Mouse (Mus musculus) midbrain, embryonic 15.5 days (tissue): ENCODE results near the gene Kpna1. TPM values are rescaled to one million over a fixed set of nuclear protein-coding genes. Genes with fewer than 3 reads are reported as not detected.
"Not testable (repeated sequence)": the region's sequence is repeated elsewhere in the genome, so short reads cannot be mapped to it uniquely, and the experiment has no call there.

ENCODE experiments used
- ATAC-seq: fragments of 200-750 bp; cut with Nextera tagmentation; replicated peaks from 2 replicates; pipeline ENCODE4 v1.8.0; 2017; ENCODE audit warnings: moderate TSS enrichment
- H3K27ac ChIP-seq: fragments of 300-500 bp; sonication (generic); 2 replicates; pipeline ENCODE4 v1.5.1; 2015; ENCODE audit warnings: mild to moderate bottlenecking, inconsistent platforms
- H3K27me3 ChIP-seq: fragments of 300-500 bp; sonication (generic); replicated peaks from 2 replicates; pipeline ENCODE4 v1.6.1; 2015; ENCODE audit warnings: inconsistent platforms
- H3K36me3 ChIP-seq: fragments of 300-500 bp; sonication (generic); replicated peaks from 2 replicates; pipeline ENCODE4 v1.6.1; 2015; ENCODE audit warnings: inconsistent platforms
- H3K4me1 ChIP-seq: fragments of 300-500 bp; sonication (generic); 2 replicates; pipeline ENCODE4 v1.6.1; 2015; ENCODE audit warnings: inconsistent platforms
- H3K4me2 ChIP-seq: fragments of 300-500 bp; sonication (generic); 2 replicates; pipeline ENCODE4 v1.6.1; 2015; ENCODE audit warnings: inconsistent platforms, mild to moderate bottlenecking, moderate library complexity
- H3K4me3 ChIP-seq: fragments of 300-500 bp; sonication (generic); 2 replicates; pipeline ENCODE4 v1.5.1; 2015; ENCODE audit warnings: mild to moderate bottlenecking, inconsistent platforms
- H3K9ac ChIP-seq: fragments of 300-500 bp; sonication (generic); 2 replicates; pipeline ENCODE4 v1.6.1; 2015; ENCODE audit warnings: mild to moderate bottlenecking, inconsistent platforms
- H3K9me3 ChIP-seq: fragments of 300-500 bp; sonication (generic); 2 replicates; pipeline ENCODE4 v1.6.1; 2016; ENCODE audit warnings: inconsistent platforms
- WGBS: fragments of 180-500 bp; shearing (Covaris S2); methylation state at CpG from one replicate; pipeline ENCODE4 v1.1.7; 2015; ENCODE audit warnings: mixed read lengths; 5-methylcytosine and 5-hydroxymethylcytosine counted together
- polyA plus RNA-seq: library from polyadenylated mRNA; unstranded; fragments of >200 nt; fragmentation: Nextera tagmentation; extraction: Ambion mirVana; gene quantifications from 2 replicates; pipeline ENCODE4 v1.2.1, GENCODE M21; 2015

Kpna1 gene
- polyA plus RNA-seq, 1 experiment from 2014 or later: 83.1 TPM

- not testable (repeated sequence) for H3K9ac ChIP-seq, H3K27me3 ChIP-seq, H3K4me2 ChIP-seq, ATAC-seq, H3K36me3 ChIP-seq, H3K4me1 ChIP-seq, H3K4me3 ChIP-seq, H3K27ac ChIP-seq, H3K9me3 ChIP-seq
- 94% methylated on average over 4 of the region's 4 CpGs for WGBS
Measured at GRCm38 (mm10) chr16:35998852-35999251, 20.3 kb downstream of the Kpna1 start.

GRCm38 (mm10) chr16:36008396-36008795 lies 29.8 kb downstream of the Kpna1 start:
- no peak overlapping the region for H3K9ac ChIP-seq
- H3K27me3 ChIP-seq: no peaks in the 10 kb centered on the region
- H3K9me3 ChIP-seq: no peaks in the 10 kb centered on the region
- H3K36me3 ChIP-seq: no peaks in the 10 kb centered on the region; the same call in 1 of the 2 replicates
- no peaks in the 10 kb centered on the region for H3K4me1 ChIP-seq
- 95% methylated on average over 3 of the region's 3 CpGs for WGBS
- H3K27ac ChIP-seq: no peak overlapping the region
- ATAC-seq: no peak
- H3K4me2 ChIP-seq: no peak overlapping the region
- H3K4me3 ChIP-seq: no peak overlapping the region

GRCm38 (mm10) chr16:36016335-36016734 lies 37.8 kb downstream of the Kpna1 start:
- no peak for ATAC-seq
- WGBS: 100% methylated on average over 1 of the region's 1 CpGs
- Histone ChIP-seq H3K27ac (no peak overlapping the region), H3K9me3 (no peaks in the 10 kb centered on the region), H3K27me3 (no peaks in the 10 kb centered on the region), H3K4me3 (no peak overlapping the region), H3K4me2 (no peak overlapping the region), H3K4me1 (no peaks in the 10 kb centered on the region), H3K36me3 (peaks cover 8% of the 10 kb centered on the region; the same call in 1 of the 2 replicates), H3K9ac (no peak overlapping the region)

GRCm38 (mm10) chr16:36028120-36028519 lies 49.6 kb downstream of the Kpna1 start:
- WGBS: 89% methylated on average over 1 of the region's 2 CpGs

GRCm38 (mm10) chr16:36040640-36041624 lies 62.4 kb downstream of the Kpna1 start, which contains the start of gene Wdr5b:
Wdr5b (plus strand) TSS chr16:36041190.
- Histone ChIP-seq H3K4me3 (peak within 1 kb of the TSS; percentile 66), H3K4me2 (peak within 1 kb of the TSS; percentile 65), H3K27ac (peak within 1 kb of the TSS; percentile 76), H3K36me3 (peaks cover 13% of the 10 kb centered on the region; the same call in 1 of the 2 replicates), H3K4me1 (peaks cover 24% of the 10 kb centered on the region), H3K9me3 (no peaks in the 10 kb centered on the region), H3K9ac (peak within 1 kb of the TSS; percentile 62), H3K27me3 (no peaks in the 10 kb centered on the region)
- ATAC-seq: peak; percentile 99
- WGBS: 2% methylated on average over 39 of the region's 39 CpGs

More at GRCm38 (mm10) chr16:36028120-36028519, 49.6 kb downstream of the Kpna1 start:
- not testable (repeated sequence) for H3K4me1 ChIP-seq, H3K9me3 ChIP-seq, H3K4me2 ChIP-seq, H3K9ac ChIP-seq, H3K27me3 ChIP-seq, ATAC-seq, H3K4me3 ChIP-seq, H3K27ac ChIP-seq
- peaks cover 24% of the 10 kb centered on the region; the same call in 1 of the 2 replicates for H3K36me3 ChIP-seq

- peak overlapping the region; percentile 65 for H3K4me2 ChIP-seq
- peaks cover 15% of the 10 kb centered on the region; the same call in 1 of the 2 replicates for H3K36me3 ChIP-seq
- peaks cover 24% of the 10 kb centered on the region for H3K4me1 ChIP-seq
- no peaks in the 10 kb centered on the region for H3K9me3 ChIP-seq
- H3K27ac ChIP-seq: peak overlapping the region; percentile 76
- H3K27me3 ChIP-seq: no peaks in the 10 kb centered on the region
- WGBS: 30% methylated on average over 11 of the region's 11 CpGs
- H3K9ac ChIP-seq: peak overlapping the region; percentile 62
- ATAC-seq: no peak; the same call in 1 of the 2 replicates
- H3K4me3 ChIP-seq: peak overlapping the region; percentile 66
Measured at GRCm38 (mm10) chr16:36041625-36042020, 63.1 kb downstream of the Kpna1 start.

- Histone ChIP-seq H3K4me3 (no peak overlapping the region), H3K4me1 (peaks cover 24% of the 10 kb centered on the region)
- WGBS: 89% methylated on average over 10 of the region's 10 CpGs
Measured at GRCm38 (mm10) chr16:36043073-36043472, 64.5 kb downstream of the Kpna1 start.

GRCm38 (mm10) chr16:36043964-36044363 lies 65.4 kb downstream of the Kpna1 start:
- Histone ChIP-seq H3K4me3 (no peak overlapping the region), H3K36me3 (peaks cover 18% of the 10 kb centered on the region; the same call in 1 of the 2 replicates), H3K9me3 (no peaks in the 10 kb centered on the region), H3K4me1 (peaks cover 24% of the 10 kb centered on the region), H3K9ac (no peak overlapping the region), H3K27ac (no peak overlapping the region), H3K27me3 (no peaks in the 10 kb centered on the region), H3K4me2 (no peak overlapping the region)
- 90% methylated on average over 4 of the region's 4 CpGs for WGBS
- no peak for ATAC-seq

More at GRCm38 (mm10) chr16:36043073-36043472, 64.5 kb downstream of the Kpna1 start:
- H3K27me3 ChIP-seq: no peaks in the 10 kb centered on the region
- no peaks in the 10 kb centered on the region for H3K9me3 ChIP-seq
- no peak overlapping the region for H3K4me2 ChIP-seq
- H3K36me3 ChIP-seq: peaks cover 14% of the 10 kb centered on the region; the same call in 1 of the 2 replicates
- H3K27ac ChIP-seq: no peak overlapping the region
- ATAC-seq: no peak
- H3K9ac ChIP-seq: no peak overlapping the region

- no peaks in the 10 kb centered on the region for H3K9me3 ChIP-seq
- ATAC-seq: no peak
- peaks cover 18% of the 10 kb centered on the region; the same call in 1 of the 2 replicates for H3K36me3 ChIP-seq
- no peak overlapping the region for H3K27ac ChIP-seq
- no peak overlapping the region for H3K4me3 ChIP-seq
- peaks cover 10% of the 10 kb centered on the region for H3K4me1 ChIP-seq
- H3K4me2 ChIP-seq: no peak overlapping the region
- H3K9ac ChIP-seq: no peak overlapping the region
- H3K27me3 ChIP-seq: no peaks in the 10 kb centered on the region
- WGBS: 86% methylated on average over 4 of the region's 4 CpGs
Measured at GRCm38 (mm10) chr16:36047538-36047937, 69.0 kb downstream of the Kpna1 start.

GRCm38 (mm10) chr16:36051491-36051890 lies 72.9 kb downstream of the Kpna1 start:
- Histone ChIP-seq H3K9ac (no peak overlapping the region), H3K27ac (no peak overlapping the region), H3K4me2 (no peak overlapping the region), H3K9me3 (no peaks in the 10 kb centered on the region), H3K27me3 (no peaks in the 10 kb centered on the region), H3K36me3 (peaks cover 6% of the 10 kb centered on the region; the same call in 1 of the 2 replicates), H3K4me1 (no peaks in the 10 kb centered on the region), H3K4me3 (no peak overlapping the region)
- 93% methylated on average over 6 of the region's 6 CpGs for WGBS
- ATAC-seq: no peak

- Histone ChIP-seq H3K27me3 (no peaks in the 10 kb centered on the region), H3K36me3 (no peaks in the 10 kb centered on the region; the same call in 1 of the 2 replicates), H3K4me2 (no peak overlapping the region), H3K27ac (no peak overlapping the region), H3K9me3 (no peaks in the 10 kb centered on the region), H3K4me1 (no peaks in the 10 kb centered on the region), H3K4me3 (no peak overlapping the region), H3K9ac (no peak overlapping the region)
- 92% methylated on average over 6 of the region's 6 CpGs for WGBS
- ATAC-seq: no peak
Measured at GRCm38 (mm10) chr16:36053524-36054275, 75.2 kb downstream of the Kpna1 start.

- H3K4me2 ChIP-seq: no peak overlapping the region
- WGBS: 93% methylated on average over 8 of the region's 8 CpGs
- no peaks in the 10 kb centered on the region for H3K9me3 ChIP-seq
- H3K9ac ChIP-seq: no peak overlapping the region
- H3K4me1 ChIP-seq: no peaks in the 10 kb centered on the region
- ATAC-seq: no peak
- H3K27me3 ChIP-seq: no peaks in the 10 kb centered on the region
- no peak overlapping the region for H3K27ac ChIP-seq
- no peak overlapping the region for H3K4me3 ChIP-seq
- H3K36me3 ChIP-seq: no peaks in the 10 kb centered on the region; the same call in 1 of the 2 replicates
Measured at GRCm38 (mm10) chr16:36054920-36055319, 76.4 kb downstream of the Kpna1 start.
